Mouse (Mus musculus) brain, embryonic 14.5 days (tissue): ENCODE data around the gene Hand1.

Source experiments
- CTCF ChIP-seq: fragments of 200-500 bp; IDR thresholded peaks from 2 replicates; pipeline ENCODE4 v1.5.1; 2012; ENCODE audit warnings: inconsistent platforms, mild to moderate bottlenecking, moderate library complexity, borderline replicate concordance; ENCODE audit not compliant: insufficient read depth, insufficient read length; ENCODE audit errors: extremely low read depth
- POLR2A ChIP-seq: fragments of 200-500 bp; IDR thresholded peaks from 2 replicates; pipeline ENCODE4 v1.6.1; 2012; ENCODE audit warnings: mild to moderate bottlenecking, inconsistent platforms, borderline replicate concordance; ENCODE audit not compliant: poor library complexity, insufficient read depth, insufficient read length, severe bottlenecking; ENCODE audit errors: extremely low read depth

DNA sequence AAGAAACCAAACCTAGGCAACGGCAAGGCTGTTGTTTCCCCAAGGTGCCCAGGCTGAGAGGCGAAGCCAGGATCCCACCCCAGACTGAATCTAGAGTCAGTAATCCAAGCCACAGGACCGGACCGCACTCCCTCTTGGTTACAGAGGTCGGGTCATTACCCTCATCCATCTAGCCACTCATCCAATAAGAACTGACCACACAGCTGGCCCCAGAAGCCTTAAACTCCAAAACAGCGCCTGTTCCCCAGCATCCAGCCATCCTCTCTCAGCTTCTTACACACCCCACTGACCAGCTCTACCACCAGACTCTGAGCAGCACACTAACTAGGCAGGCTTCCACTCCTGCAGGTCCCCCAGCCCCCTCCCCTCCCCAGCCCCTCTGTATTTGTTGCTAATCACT, 37.5 kb downstream of the Hand1 start:
- no peak for TF ChIP-seq CTCF
- no peak for TF ChIP-seq POLR2A
